Mouse (Mus musculus): ENCODE data around the gene Qrich2. TPM values are rescaled to one million over a fixed set of nuclear protein-coding genes. Genes with fewer than 3 reads are reported as not detected.

The Qrich2 gene
- total and polyA plus RNA-seq, 2 experiments from 2014 or later = 0.23 TPM; not detected in 1

DNA sequence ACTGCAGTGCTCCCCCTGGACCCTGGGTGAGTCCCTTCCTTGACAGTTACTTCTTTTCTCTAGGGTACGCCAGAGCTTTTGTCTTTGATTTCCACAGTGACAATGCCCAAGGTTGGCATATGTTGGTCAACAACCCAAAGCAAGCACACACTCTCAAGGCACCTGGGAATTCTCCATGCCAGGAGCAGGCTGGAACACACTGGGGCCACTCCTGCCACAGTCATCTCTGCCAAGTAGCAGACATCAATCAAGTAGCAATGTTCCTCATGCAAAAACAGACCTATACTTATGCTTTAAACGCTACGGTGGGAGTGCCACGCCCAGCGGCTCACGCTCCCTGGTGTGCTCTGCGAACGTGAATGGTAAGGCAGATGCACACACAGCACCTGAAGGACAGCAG is 14.9 kb upstream of the Qrich2 start:
- WGBS = 93% methylated on average over 8 of the region's 8 CpGs
- H3K36me3 ChIP-seq (replicated peaks; ENCODE audit: control insufficient read depth, insufficient read depth, low read length) = peaks cover 94% of the 10 kb centered on the region

DNA sequence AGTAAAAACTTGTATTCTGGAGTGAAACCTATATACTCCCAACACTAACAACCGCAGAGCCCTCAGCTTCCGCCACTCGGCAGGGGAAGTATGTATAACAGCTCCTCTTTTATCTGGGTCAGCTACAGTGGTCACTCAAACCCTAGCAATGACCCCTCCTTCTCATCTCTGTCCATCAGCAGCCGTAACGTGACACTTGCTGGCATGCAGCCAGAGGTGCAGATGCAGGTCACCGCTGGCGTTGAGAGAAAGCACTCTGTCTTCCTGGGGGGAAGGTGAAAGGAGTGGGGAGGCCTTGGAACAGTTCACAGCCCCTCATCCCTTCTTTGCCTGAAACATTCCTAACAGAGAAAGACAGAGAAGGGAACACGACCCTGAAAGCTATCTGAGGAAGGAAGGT is 13.8 kb upstream of the Qrich2 start:
- ATAC-seq (ENCODE audit: insufficient read depth, low read depth) (no peak), DNase-seq (ENCODE audit: low spot score) (no peak)
- H3K4me1 ChIP-seq (ENCODE audit: control insufficient read depth, insufficient read depth) = no peaks in the 10 kb centered on the region
- peaks cover 94% of the 10 kb centered on the region for H3K36me3 ChIP-seq (replicated peaks; ENCODE audit: control insufficient read depth, insufficient read depth, low read length)
- H3K9ac ChIP-seq (replicated peaks; ENCODE audit: low read depth, low read length) = no peak overlapping the region
- H3K4me2 ChIP-seq (ENCODE audit: low read depth, low read length) = no peak overlapping the region
- H3K27me3 ChIP-seq (ENCODE audit: control insufficient read depth, insufficient read depth, low read length) = no peaks in the 10 kb centered on the region
- TF ChIP-seq CTCF (IDR thresholded peaks at IDR 0.05; ENCODE audit: low read depth) (no peak), EP300 (IDR thresholded peaks at IDR 0.05; ENCODE audit: low read depth) (no peak)
- no peaks in the 10 kb centered on the region for H3K9me3 ChIP-seq (replicated peaks; ENCODE audit: control insufficient read depth, low read length)
- no peak overlapping the region for H3K4me3 ChIP-seq (ENCODE audit: low read depth, low read length)
- WGBS = 38% methylated on average over 8 of the region's 8 CpGs
- H3K27ac ChIP-seq (ENCODE audit: low read depth) = no peak overlapping the region

More for the DNA sequence above, 14.9 kb upstream of the Qrich2 start:
- DNase-seq (ENCODE audit: low spot score) (no peak), ATAC-seq (ENCODE audit: insufficient read depth, low read depth) (no peak)
- TF ChIP-seq CTCF (IDR thresholded peaks at IDR 0.05; ENCODE audit: low read depth) (no peak), EP300 (IDR thresholded peaks at IDR 0.05; ENCODE audit: low read depth) (no peak)
- no peaks in the 10 kb centered on the region for H3K4me1 ChIP-seq (ENCODE audit: control insufficient read depth, insufficient read depth)
- no peak overlapping the region for H3K4me3 ChIP-seq (ENCODE audit: low read depth, low read length)
- H3K9me3 ChIP-seq (replicated peaks; ENCODE audit: control insufficient read depth, low read length) = no peaks in the 10 kb centered on the region
- no peak overlapping the region for H3K4me2 ChIP-seq (ENCODE audit: low read depth, low read length)
- no peaks in the 10 kb centered on the region for H3K27me3 ChIP-seq (ENCODE audit: control insufficient read depth, insufficient read depth, low read length)
- H3K9ac ChIP-seq (replicated peaks; ENCODE audit: low read depth, low read length) = no peak overlapping the region
- no peak overlapping the region for H3K27ac ChIP-seq (ENCODE audit: low read depth)

DNA sequence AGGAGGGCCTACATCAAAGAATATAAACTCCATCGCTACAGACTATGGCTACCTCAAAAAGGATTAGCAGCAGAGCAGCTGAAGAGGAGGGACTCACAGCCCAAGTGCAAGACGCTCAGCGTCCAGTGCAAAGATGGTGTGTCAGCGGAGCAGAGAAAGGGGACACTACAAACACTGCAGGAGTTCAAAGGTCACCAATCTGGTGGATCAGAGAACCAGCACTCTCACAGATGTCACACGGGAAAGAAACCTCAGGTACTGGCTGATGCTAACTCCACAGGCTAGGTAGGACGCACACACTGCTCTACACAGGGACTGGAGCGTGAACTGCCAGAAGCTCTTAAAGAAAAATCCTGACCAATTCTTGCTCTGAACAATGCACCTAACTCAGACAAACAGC is 12.9 kb upstream of the Qrich2 start:
- DNase-seq (ENCODE audit: low spot score) (no peak), ATAC-seq (ENCODE audit: insufficient read depth, low read depth) (no peak)
- no peak for TF ChIP-seq CTCF (IDR thresholded peaks at IDR 0.05; ENCODE audit: low read depth)
- TF ChIP-seq EP300 (IDR thresholded peaks at IDR 0.05; ENCODE audit: low read depth) = no peak
- H3K4me3 ChIP-seq (ENCODE audit: low read depth, low read length) = no peak overlapping the region
- no peaks in the 10 kb centered on the region for H3K9me3 ChIP-seq (replicated peaks; ENCODE audit: control insufficient read depth, low read length)
- H3K9ac ChIP-seq (replicated peaks; ENCODE audit: low read depth, low read length) = no peak overlapping the region
- no peak overlapping the region for H3K27ac ChIP-seq (ENCODE audit: low read depth)
- H3K4me2 ChIP-seq (ENCODE audit: low read depth, low read length) = no peak overlapping the region
- no peaks in the 10 kb centered on the region for H3K4me1 ChIP-seq (ENCODE audit: control insufficient read depth, insufficient read depth)
- no peaks in the 10 kb centered on the region for H3K27me3 ChIP-seq (ENCODE audit: control insufficient read depth, insufficient read depth, low read length)
- peaks cover 93% of the 10 kb centered on the region for H3K36me3 ChIP-seq (replicated peaks; ENCODE audit: control insufficient read depth, insufficient read depth, low read length)
- 91% methylated on average over 7 of the region's 7 CpGs for WGBS

DNA sequence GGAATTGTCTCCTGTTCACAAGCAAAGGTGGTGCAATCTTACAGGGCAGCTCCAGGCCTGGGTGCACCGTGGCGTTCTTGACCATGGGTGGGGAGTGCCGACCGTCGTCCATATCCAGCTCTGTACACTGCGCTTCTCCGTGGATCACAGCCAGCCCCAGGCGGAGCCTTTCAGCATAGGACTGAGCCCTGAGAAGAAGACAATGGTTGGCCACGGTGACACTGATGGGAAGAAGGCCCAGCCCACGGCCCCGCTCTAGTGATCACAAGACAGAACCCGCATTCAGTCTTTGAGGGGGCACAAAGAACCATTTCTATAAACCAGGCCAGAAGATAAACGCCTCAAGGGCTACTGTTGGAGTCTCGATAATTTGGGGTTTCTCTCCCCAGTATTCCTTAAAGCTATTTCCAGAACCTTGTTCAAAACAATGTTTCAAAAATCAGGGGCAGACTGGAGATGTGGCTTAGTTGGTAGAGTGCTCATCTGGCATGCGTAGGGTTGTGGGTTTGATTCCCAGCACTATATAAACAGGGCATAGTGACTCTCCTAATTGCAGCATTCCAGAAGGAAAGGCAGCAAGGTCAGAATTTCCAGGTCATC is 11.2 kb upstream of the Qrich2 start:
- Histone ChIP-seq H3K9ac (replicated peaks; ENCODE audit: low read depth, low read length) (no peak overlapping the region), H3K36me3 (replicated peaks; ENCODE audit: control insufficient read depth, insufficient read depth, low read length) (peaks cover 88% of the 10 kb centered on the region), H3K27ac (ENCODE audit: low read depth) (no peak overlapping the region), H3K27me3 (ENCODE audit: control insufficient read depth, insufficient read depth, low read length) (no peaks in the 10 kb centered on the region), H3K9me3 (replicated peaks; ENCODE audit: control insufficient read depth, low read length) (no peaks in the 10 kb centered on the region), H3K4me2 (ENCODE audit: low read depth, low read length) (no peak overlapping the region), H3K4me3 (ENCODE audit: low read depth, low read length) (no peak overlapping the region), H3K4me1 (ENCODE audit: control insufficient read depth, insufficient read depth) (no peaks in the 10 kb centered on the region)
- 91% methylated on average over 15 of the region's 15 CpGs for WGBS
- DNase-seq (ENCODE audit: low spot score) = no peak
- TF ChIP-seq EP300 (IDR thresholded peaks at IDR 0.05; ENCODE audit: low read depth) (no peak), CTCF (IDR thresholded peaks at IDR 0.05; ENCODE audit: low read depth) (no peak)
- no peak for ATAC-seq (ENCODE audit: insufficient read depth, low read depth)

DNA sequence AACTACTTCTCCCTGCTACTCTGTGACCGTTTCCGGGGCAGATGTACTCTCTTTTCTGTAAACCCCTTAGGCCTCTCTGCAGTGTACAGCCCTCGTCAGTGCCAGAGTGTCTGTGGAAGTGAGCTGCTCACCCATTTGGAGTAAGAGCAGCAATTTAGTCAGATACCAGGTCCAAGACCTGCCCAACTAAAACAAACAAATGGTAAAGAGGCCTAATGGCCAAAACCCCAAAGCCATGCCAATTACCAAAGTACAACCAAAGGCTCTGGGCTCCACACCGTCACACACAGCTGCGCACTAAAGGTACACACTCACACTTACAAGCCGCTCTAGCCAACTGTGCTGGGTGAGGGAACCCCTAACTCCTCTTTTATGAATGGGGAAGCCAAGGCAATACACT is 10.7 kb upstream of the Qrich2 start:
- Histone ChIP-seq H3K36me3 (replicated peaks; ENCODE audit: control insufficient read depth, insufficient read depth, low read length) (peaks cover 88% of the 10 kb centered on the region), H3K27ac (ENCODE audit: low read depth) (peak overlapping the region; percentile 57; the same call in 1 of the 2 replicates), H3K27me3 (ENCODE audit: control insufficient read depth, insufficient read depth, low read length) (no peaks in the 10 kb centered on the region), H3K9ac (replicated peaks; ENCODE audit: low read depth, low read length) (no peak overlapping the region), H3K4me1 (ENCODE audit: control insufficient read depth, insufficient read depth) (no peaks in the 10 kb centered on the region), H3K4me2 (ENCODE audit: low read depth, low read length) (no peak overlapping the region), H3K4me3 (ENCODE audit: low read depth, low read length) (no peak overlapping the region), H3K9me3 (replicated peaks; ENCODE audit: control insufficient read depth, low read length) (no peaks in the 10 kb centered on the region)
- WGBS = 83% methylated on average over 6 of the region's 6 CpGs
- no peak for DNase-seq (ENCODE audit: low spot score)
- TF ChIP-seq EP300 (IDR thresholded peaks at IDR 0.05; ENCODE audit: low read depth) (no peak), CTCF (IDR thresholded peaks at IDR 0.05; ENCODE audit: low read depth) (no peak)
- ATAC-seq (ENCODE audit: insufficient read depth, low read depth) = no peak

DNA sequence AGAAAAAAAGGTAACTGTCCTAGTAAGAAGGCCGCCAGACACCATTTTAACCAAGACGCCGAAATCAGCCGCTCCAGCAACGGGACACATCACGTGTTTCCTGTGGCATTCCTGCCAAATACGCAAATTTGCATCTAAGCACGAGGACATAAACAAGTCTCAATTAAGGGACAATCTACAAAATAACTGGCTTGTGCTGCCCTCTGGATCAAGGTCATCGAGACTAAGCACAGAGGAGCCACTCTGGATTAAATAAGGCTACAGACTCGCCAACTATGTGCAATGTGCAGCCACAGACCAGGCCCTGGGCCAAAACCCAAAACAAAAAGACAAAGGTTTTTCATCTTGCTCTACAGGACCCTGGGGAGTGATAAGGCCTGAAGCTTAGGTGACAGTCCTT is 10.0 kb upstream of the Qrich2 start:
- 77% methylated on average over 10 of the region's 10 CpGs for WGBS
- DNase-seq (ENCODE audit: low spot score) = no peak
- ATAC-seq (ENCODE audit: insufficient read depth, low read depth) = no peak
- H3K27ac ChIP-seq (ENCODE audit: low read depth) = peak overlapping the region; percentile 57
- H3K4me2 ChIP-seq (ENCODE audit: low read depth, low read length) = no peak overlapping the region
- peaks cover 89% of the 10 kb centered on the region for H3K36me3 ChIP-seq (replicated peaks; ENCODE audit: control insufficient read depth, insufficient read depth, low read length)
- no peaks in the 10 kb centered on the region for H3K27me3 ChIP-seq (ENCODE audit: control insufficient read depth, insufficient read depth, low read length)
- no peak overlapping the region for H3K4me3 ChIP-seq (ENCODE audit: low read depth, low read length)
- no peaks in the 10 kb centered on the region for H3K4me1 ChIP-seq (ENCODE audit: control insufficient read depth, insufficient read depth)
- no peak for TF ChIP-seq EP300 (IDR thresholded peaks at IDR 0.05; ENCODE audit: low read depth)
- no peak for TF ChIP-seq CTCF (IDR thresholded peaks at IDR 0.05; ENCODE audit: low read depth)
- H3K9ac ChIP-seq (replicated peaks; ENCODE audit: low read depth, low read length) = no peak overlapping the region
- no peaks in the 10 kb centered on the region for H3K9me3 ChIP-seq (replicated peaks; ENCODE audit: control insufficient read depth, low read length)
